Mouse (Mus musculus) frontal cortex, postnatal 25 days (tissue): ENCODE data around the gene Mrgpre.

Experiments used
- DNase-seq, 2 experiments: peaks; one replicate each; pipeline ENCODE4 v3.0.0; 2022; ENCODE audit warnings: low spot score in 2 of 2

The Mrgpre gene

DNA sequence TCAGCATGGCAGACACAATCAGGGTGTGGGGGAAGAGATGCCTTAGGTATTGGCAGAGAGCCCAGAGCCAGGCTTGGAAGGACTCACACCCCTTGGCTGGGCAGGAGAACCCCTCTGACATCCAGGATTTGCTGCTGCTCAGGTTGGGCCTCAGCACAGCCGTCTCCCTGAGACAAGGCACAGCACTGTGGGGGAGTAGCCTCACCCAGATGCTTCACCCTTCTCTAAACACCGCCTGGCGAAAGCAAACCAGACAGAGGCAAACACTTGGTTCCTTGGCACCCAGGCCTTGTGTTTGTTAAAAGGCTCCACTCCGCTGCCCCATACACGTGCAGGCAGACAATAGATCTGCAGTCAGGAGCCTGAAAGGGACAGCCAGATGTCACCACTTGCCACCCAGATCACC is 45.7 kb downstream of the Mrgpre start:
- no peak for DNase-seq

DNA sequence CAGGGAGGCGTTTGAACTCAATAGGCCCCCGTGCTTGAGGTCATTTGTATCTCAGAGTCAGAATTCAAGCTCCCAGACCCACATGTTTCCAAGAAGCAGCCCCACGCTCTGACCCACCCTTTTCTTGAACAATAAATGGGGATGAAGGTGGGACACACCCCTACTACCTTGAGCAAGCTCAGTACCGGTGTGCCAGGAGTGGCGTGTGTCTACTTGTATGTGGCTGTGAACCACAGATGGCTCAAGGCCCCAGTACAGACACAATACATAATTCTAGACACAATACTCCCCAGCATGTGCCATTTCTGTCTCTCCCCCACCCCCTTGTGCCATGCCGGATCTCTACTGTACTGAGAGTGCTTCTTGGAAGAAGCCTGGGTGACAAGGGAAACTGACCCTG is 46.1 kb downstream of the Mrgpre start:
- DNase-seq: no peak

DNA sequence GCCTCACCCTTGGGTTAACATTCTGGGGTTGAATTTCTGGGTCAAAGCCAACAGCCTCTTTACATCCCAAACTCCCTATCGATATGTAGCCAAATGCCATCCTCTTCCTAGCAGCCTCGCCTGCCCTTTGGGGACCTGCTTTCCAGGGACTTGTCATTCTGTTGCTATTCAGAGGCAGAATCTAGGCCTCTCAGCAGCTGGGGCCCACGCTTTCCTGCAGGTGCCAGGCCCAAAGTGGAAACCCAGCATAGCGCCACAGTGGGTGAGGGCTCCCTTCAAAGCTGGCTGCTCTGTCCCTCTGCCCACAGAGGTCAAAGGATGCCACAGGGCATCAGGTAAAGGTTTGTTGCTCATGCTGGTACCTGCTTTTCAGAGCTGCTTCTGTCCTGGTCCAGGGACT is 50.6 kb downstream of the Mrgpre start:
- DNase-seq: no peak

DNA sequence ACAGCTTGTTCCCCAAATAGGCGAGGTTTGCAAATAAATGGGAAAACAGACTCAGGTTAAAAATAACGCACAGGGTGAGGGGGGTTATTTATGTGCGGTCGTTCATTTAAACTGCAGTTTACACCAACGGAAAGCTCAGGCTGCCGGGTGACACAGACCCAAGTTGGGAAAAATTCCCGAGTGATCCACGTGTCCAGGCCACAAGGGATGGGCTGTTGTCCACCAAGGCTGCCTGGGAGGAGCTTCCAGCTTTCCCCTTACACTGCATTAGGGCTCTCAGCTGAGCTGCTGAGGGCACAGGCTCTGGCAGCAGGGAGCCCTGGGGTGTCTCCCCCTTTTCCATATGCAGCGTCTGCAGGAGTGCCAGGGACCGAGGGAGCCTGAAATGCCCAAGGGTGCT is 54.4 kb downstream of the Mrgpre start:
- DNase-seq: no peak
